Mouse (Mus musculus) gastrocnemius, postnatal 14 days (tissue): ENCODE data around the gene Pprc1. TPM values are rescaled to one million over a fixed set of nuclear protein-coding genes. Genes with fewer than 3 reads are reported as not detected.

Source experiments
- DNase-seq: peaks from one replicate; pipeline ENCODE4 v3.0.0; 2021; ENCODE audit warnings: mixed read lengths
- intact Hi-C: fragments of 180-260 bp; cut with DNase I; formaldehyde crosslinking; loops from one replicate; pipeline ENCODE4 v1.15.1; 2025; ENCODE audit warnings: low total_unique reads
- long read RNA-seq, 2 experiments: library from polyadenylated mRNA; stranded (forward); transcript quantifications; one replicate each; pipeline ENCODE4 v2.0.0; 2021
- total RNA-seq, 2 experiments: library from RNA; stranded (reverse); gene quantifications; 2 replicates each; pipeline ENCODE4 v1.2.3; 2021

Pprc1 gene
- 10 to 100 TPM; 11.2 to 11.5 TPM for total RNA-seq
- long read RNA-seq, experiment 1, partial matches to known transcripts = 1 of 2 reads
- long read RNA-seq, experiment 1, other reads (novel, unspliced or antisense) = 1 of 2 reads
- long read RNA-seq, experiment 2, full-length matches to known transcripts = 3 of 7 reads
- long read RNA-seq, experiment 2, partial matches to known transcripts = 2 of 7 reads
- long read RNA-seq, experiment 2, other reads (novel, unspliced or antisense) = 2 of 7 reads

GRCm38 (mm10) chr19:46044271-46044992 lies at the start of gene Pprc1:
Gene Pprc1, plus strand, starts transcription at chr19:46044886.
- intact Hi-C loops = no loop called here
- peak; percentile 48 for DNase-seq

GRCm38 (mm10) chr19:45997365-45997764 lies 47.3 kb upstream of the Pprc1 start:
- intact Hi-C loops = no loop called here
- no peak for DNase-seq

GRCm38 (mm10) chr19:45997785-45998693 lies 46.6 kb upstream of the Pprc1 start, which contains the start of gene Armh3:
Gene Armh3, minus strand, starts transcription at chr19:45998488.
- intact Hi-C loops = no loop called here
- peak; percentile 91 for DNase-seq

- intact Hi-C loops = no loop called here
- DNase-seq = no peak
These were observed 45.9 kb upstream of the Pprc1 start for GRCm38 (mm10) chr19:45998694-45999217.

- no peak for DNase-seq
- intact Hi-C loops = no loop called here
These were observed 45.3 kb upstream of the Pprc1 start for GRCm38 (mm10) chr19:45999378-45999777.

GRCm38 (mm10) chr19:46002279-46002678 lies 42.4 kb upstream of the Pprc1 start:
- no peak for DNase-seq
- intact Hi-C loops = no loop called here

- DNase-seq = peak; percentile 88
- intact Hi-C loops = no loop called here
These were observed 41.1 kb upstream of the Pprc1 start, which contains the start of gene Hps6 for GRCm38 (mm10) chr19:46003371-46004226. Gene Hps6, plus strand, starts transcription at chr19:46003508.

GRCm38 (mm10) chr19:46004814-46005466 lies 39.7 kb upstream of the Pprc1 start:
- intact Hi-C loops = no loop called here
- no peak for DNase-seq

- intact Hi-C loops = no loop called here
- no peak for DNase-seq
These were observed 39.0 kb upstream of the Pprc1 start for GRCm38 (mm10) chr19:46005680-46006079.

- peak; percentile 87 for DNase-seq
- intact Hi-C loops = loop anchor here (10.0 kb wide), 2 partner anchors 50 to 210 kb away; no protein-coding TSS in a partner anchor
These were observed 30.0 kb upstream of the Pprc1 start for GRCm38 (mm10) chr19:46014572-46015178.

GRCm38 (mm10) chr19:46016023-46016422 lies 28.7 kb upstream of the Pprc1 start:
- DNase-seq = no peak
- intact Hi-C loops = loop anchor here (10.0 kb wide), 2 partner anchors 51 to 211 kb away; no protein-coding TSS in a partner anchor

- no peak for DNase-seq
- intact Hi-C loops = no loop called here
These were observed 19.7 kb upstream of the Pprc1 start for GRCm38 (mm10) chr19:46024959-46025358.

- no peak for DNase-seq
- intact Hi-C loops = no loop called here
These were observed 18.1 kb upstream of the Pprc1 start for GRCm38 (mm10) chr19:46026567-46026966.

GRCm38 (mm10) chr19:46028747-46029320 lies 15.9 kb upstream of the Pprc1 start:
- DNase-seq = no peak
- intact Hi-C loops = no loop called here

GRCm38 (mm10) chr19:46029652-46030051 lies 15.0 kb upstream of the Pprc1 start:
- intact Hi-C loops = no loop called here
- no peak for DNase-seq

GRCm38 (mm10) chr19:46030196-46030983 lies 14.3 kb upstream of the Pprc1 start:
- intact Hi-C loops = no loop called here
- no peak for DNase-seq
